Mouse (Mus musculus): ENCODE measurements around the gene Ajm1.

The Ajm1 gene

GRCm38 (mm10) chr2:25526510-25527302, 54.9 kb downstream of the Ajm1 start:
- no peak for DNase-seq (ENCODE audit: low spot score)

All from layer of hippocampus, adult 11-12 months (tissue).